Mouse (Mus musculus) heart, postnatal 14 days (tissue): ENCODE results near the gene Wbp1. TPM values are rescaled to one million over a fixed set of nuclear protein-coding genes. Genes with fewer than 3 reads are reported as not detected.

ENCODE experiments used
- microRNA-seq, 2 experiments: library from miRNA; unstranded; fragments of <30 nt; microRNA quantifications; one replicate each; pipeline ENCODE4 v1.2.0; 2021 to 2022
- total RNA-seq, 2 experiments: library from RNA; stranded (reverse); gene quantifications; 2 replicates each; pipeline ENCODE4 v1.2.3; 2021

The Wbp1 gene
- total RNA-seq, 2 experiments from 2014 or later, result 72.4 to 80.1 TPM

Small RNA genes lying within 50 kb of the gene (microRNA-seq; reads per million reads assigned to microRNA genes)
- 0 reads per million in 2 experiments for gene Mir3470a

Other genes starting within 250 kb of the Wbp1 start
- gene Sema4f, start 181.8 kb downstream of the Wbp1 start, total RNA-seq, result under 1 TPM; 0.29 to 0.33 TPM
- gene M1ap, start 174.7 kb downstream of the Wbp1 start, total RNA-seq, result under 1 TPM in 1 of 2 experiments, not detected in 1; 0.14 TPM
- 1 to 10 TPM; 3.7 to 4.3 TPM for gene Dok1, start 88.1 kb downstream of the Wbp1 start, total RNA-seq
- 1 to 10 TPM; 3.9 to 4.9 TPM for gene Loxl3, start 87.4 kb downstream of the Wbp1 start, total RNA-seq
- 10 to 100 TPM; 82.7 to 85.5 TPM for gene Aup1, start 67.0 kb downstream of the Wbp1 start, total RNA-seq
- 10 to 100 TPM; 30.2 to 34.6 TPM for gene Htra2, start 66.3 kb downstream of the Wbp1 start, total RNA-seq
- gene Dqx1, start 63.7 kb downstream of the Wbp1 start, total RNA-seq, result under 1 TPM; 0.57 to 0.61 TPM
- not detected for gene Tlx2, start 51.3 kb downstream of the Wbp1 start, total RNA-seq
- 1 to 10 TPM; 6.7 to 7.8 TPM for gene Pcgf1, start 43.7 kb downstream of the Wbp1 start, total RNA-seq
- 1 to 10 TPM in 1 of 2 experiments, under 1 TPM in 1; 0.38 to 1.1 TPM for gene Lbx2, start 35.2 kb downstream of the Wbp1 start, total RNA-seq
- gene Ccdc142, start 20.0 kb downstream of the Wbp1 start, total RNA-seq, result 1 to 10 TPM; 1.0 to 1.8 TPM
- gene Gm42688, start 19.9 kb downstream of the Wbp1 start, total RNA-seq, result 1 to 10 TPM; 1.4 to 1.6 TPM
- 100 to 1,000 TPM; 133 to 136 TPM for gene Mrpl53, start 12.5 kb downstream of the Wbp1 start, total RNA-seq
- gene Mogs, start 6.1 kb downstream of the Wbp1 start, total RNA-seq, result 10 to 100 TPM; 10.4 to 11.4 TPM
- gene Ino80b, start 3.9 kb upstream of the Wbp1 start, total RNA-seq, result 10 to 100 TPM; 14.2 to 15.3 TPM
- gene Rtkn, start 13.9 kb upstream of the Wbp1 start, total RNA-seq, result 1 to 10 TPM; 6.9 to 8.0 TPM
- gene Wdr54, start 34.8 kb upstream of the Wbp1 start, total RNA-seq, result 1 to 10 TPM; 1.1 to 1.3 TPM
- under 1 TPM in 1 of 2 experiments, not detected in 1; 0.26 TPM for gene 1700003E16Rik, start 34.8 kb upstream of the Wbp1 start, total RNA-seq
- 100 to 1,000 TPM; 121 to 128 TPM for gene Dctn1, start 44.4 kb upstream of the Wbp1 start, total RNA-seq
- under 1 TPM in 1 of 2 experiments, not detected in 1; 0.10 TPM for gene Slc4a5, start 98.3 kb upstream of the Wbp1 start, total RNA-seq
- 1 to 10 TPM; 4.4 to 5.9 TPM for gene Mthfd2, start 204.3 kb upstream of the Wbp1 start, total RNA-seq
- 10 to 100 TPM; 29.3 to 30.0 TPM for gene Mob1a, start 204.5 kb upstream of the Wbp1 start, total RNA-seq
- gene Bola3, start 227.6 kb upstream of the Wbp1 start, total RNA-seq, result 100 to 1,000 TPM; 297 to 299 TPM